Mouse (Mus musculus): ENCODE data around the gene Gabarap. TPM values are rescaled to one million over a fixed set of nuclear protein-coding genes. Genes with fewer than 3 reads are reported as not detected.

Gene Gabarap
- total RNA-seq, 2 experiments from 2014 or later = 194 to 232 TPM

GRCm38 (mm10) chr11:69956218-69956617 lies 34.7 kb upstream of the Gabarap start:
- no peak for DNase-seq
- intact Hi-C loops (cut with DNase I) = no loop called here
- peak; percentile 29; the same call in 1 of the 2 replicates for TF ChIP-seq CTCF (IDR thresholded peaks at IDR 0.05)
- Histone ChIP-seq H3K27ac (no peak overlapping the region), H3K4me3 (no peak overlapping the region)

- no peak overlapping the region for H3K27ac ChIP-seq
- no peak overlapping the region for H3K4me3 ChIP-seq
- peak; percentile 47 for TF ChIP-seq CTCF (IDR thresholded peaks at IDR 0.05)
- intact Hi-C loops (cut with DNase I) = no loop called here
- DNase-seq = no peak
These were observed 30.3 kb upstream of the Gabarap start for GRCm38 (mm10) chr11:69960616-69961015.

DNA sequence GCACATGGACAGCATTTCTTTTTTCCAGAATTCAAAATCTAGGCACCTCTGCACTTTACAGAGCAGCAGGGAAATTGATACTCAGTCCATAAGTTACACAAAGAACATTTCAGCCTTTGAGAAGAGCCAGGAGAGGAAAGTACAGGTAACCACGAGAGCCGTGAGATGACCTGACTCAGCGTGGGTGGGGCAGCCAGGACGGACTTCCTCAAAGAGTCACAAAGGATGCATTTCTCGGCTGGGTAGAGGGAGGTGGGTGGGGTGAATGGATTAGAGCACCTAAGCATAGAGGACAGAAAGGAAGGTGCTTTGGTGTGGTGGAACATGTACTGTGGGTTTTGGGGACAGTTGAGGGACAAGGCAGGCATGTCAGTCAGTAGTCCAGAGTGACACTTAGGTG lies 29.1 kb upstream of the Gabarap start:
- H3K27ac ChIP-seq = no peak overlapping the region
- no peak for TF ChIP-seq CTCF (IDR thresholded peaks at IDR 0.05)
- H3K4me3 ChIP-seq = no peak overlapping the region
- DNase-seq = no peak
- intact Hi-C loops (cut with DNase I) = no loop called here

- H3K27ac ChIP-seq = no peak within 1 kb of the TSS
- H3K4me3 ChIP-seq = peak within 1 kb of the TSS; percentile 40
- intact Hi-C loops (cut with DNase I) = no loop called here
- no peak for DNase-seq
- TF ChIP-seq CTCF (IDR thresholded peaks at IDR 0.05) = no peak
These were observed 26.2 kb upstream of the Gabarap start, which contains the start of gene Cldn7 for GRCm38 (mm10) chr11:69964650-69965270. Cldn7 (plus strand) TSS chr11:69964779.

DNA sequence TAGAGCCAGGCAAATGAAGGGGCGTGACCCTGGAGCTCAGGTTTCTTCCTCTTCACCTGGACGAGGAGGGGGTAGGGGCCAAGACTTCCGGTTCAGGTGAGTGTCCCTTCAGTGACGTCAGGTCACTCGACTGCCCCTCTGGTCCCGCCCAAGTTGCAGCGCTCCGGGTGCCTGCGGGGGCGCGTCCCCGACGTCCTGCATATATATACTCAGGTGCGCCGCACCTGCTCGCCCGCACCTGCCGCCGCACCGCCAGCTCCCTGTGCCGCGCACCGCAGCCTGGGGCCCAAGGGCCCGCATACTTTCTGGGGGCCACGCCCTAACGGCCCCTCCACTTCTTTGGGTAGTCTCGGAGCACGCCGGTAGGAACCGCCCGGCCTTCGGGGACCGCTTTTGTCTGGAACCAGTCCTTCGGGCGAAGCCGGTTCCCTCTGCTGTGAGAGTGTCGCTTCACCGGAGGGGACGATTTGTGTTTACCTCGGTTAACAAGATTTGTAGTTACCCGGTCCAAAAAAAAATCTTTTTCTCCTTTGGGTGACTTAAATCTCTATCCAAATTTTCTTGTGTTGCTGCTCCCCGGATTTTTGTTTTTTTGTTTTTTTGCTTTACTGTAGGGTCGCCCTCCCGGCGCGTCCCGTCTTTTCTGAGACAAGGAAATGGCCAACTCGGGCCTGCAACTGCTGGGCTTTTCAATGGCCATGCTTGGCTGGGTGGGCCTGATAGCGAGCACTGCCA lies 25.5 kb upstream of the Gabarap start:
- H3K4me3 ChIP-seq = peak overlapping the region; percentile 40
- no peak for TF ChIP-seq CTCF (IDR thresholded peaks at IDR 0.05)
- intact Hi-C loops (cut with DNase I) = no loop called here
- H3K27ac ChIP-seq = no peak overlapping the region
- DNase-seq = no peak

GRCm38 (mm10) chr11:69966006-69966859 lies 24.7 kb upstream of the Gabarap start:
- no peak overlapping the region for H3K27ac ChIP-seq
- TF ChIP-seq CTCF (IDR thresholded peaks at IDR 0.05) = no peak
- peak overlapping the region; percentile 71 for H3K4me3 ChIP-seq
- intact Hi-C loops (cut with DNase I) = no loop called here
- DNase-seq = peak; percentile 53

- no peak for TF ChIP-seq CTCF (IDR thresholded peaks at IDR 0.05)
- intact Hi-C loops (cut with DNase I) = no loop called here
- no peak for DNase-seq
- Histone ChIP-seq H3K27ac (no peak overlapping the region), H3K4me3 (peak overlapping the region; percentile 71)
These were observed 24.0 kb upstream of the Gabarap start for GRCm38 (mm10) chr11:69966860-69967517.

DNA sequence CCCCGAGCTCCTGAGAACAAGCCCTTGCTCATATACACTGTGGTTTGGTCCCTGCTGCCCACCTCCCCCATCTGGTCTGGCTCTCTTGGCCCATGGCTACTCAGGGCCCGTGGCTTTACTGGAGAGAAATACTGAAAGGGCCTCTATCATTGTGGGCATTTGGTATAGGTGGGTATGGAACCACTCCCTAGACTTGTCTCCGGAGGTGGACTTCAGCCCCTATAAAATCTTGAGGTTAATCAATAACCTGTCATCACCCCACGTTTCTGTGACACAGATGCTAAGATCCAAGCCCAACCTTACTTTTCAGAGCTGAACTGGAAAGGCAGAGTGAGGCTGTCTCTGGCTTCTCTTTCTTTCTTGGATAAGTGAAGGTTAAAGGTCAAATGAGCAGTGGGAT lies 22.1 kb upstream of the Gabarap start:
- Histone ChIP-seq H3K4me3 (no peak overlapping the region), H3K27ac (no peak overlapping the region)
- TF ChIP-seq CTCF (IDR thresholded peaks at IDR 0.05) = no peak
- no peak for DNase-seq
- intact Hi-C loops (cut with DNase I) = no loop called here

DNA sequence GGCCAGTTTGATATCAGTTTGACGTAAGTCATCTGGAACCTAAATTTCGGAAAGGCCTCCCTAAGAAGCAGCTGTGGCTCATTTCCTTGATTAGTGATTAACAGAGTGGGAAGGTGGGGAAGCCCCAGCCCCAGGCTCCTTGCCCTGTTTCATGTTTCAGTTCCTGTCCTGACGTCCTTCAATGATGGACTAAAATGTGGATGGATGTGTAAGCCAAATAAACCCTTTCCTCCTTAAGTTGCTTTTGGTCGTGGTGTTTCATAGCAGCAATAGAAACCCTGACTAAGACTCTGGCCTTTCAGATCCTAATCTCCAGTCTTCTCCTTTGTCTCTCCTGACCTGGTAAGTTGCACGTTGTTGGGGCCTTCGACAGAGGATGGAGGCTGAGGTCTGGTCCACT lies 20.7 kb upstream of the Gabarap start:
- no peak for DNase-seq
- intact Hi-C loops (cut with DNase I) = no loop called here
- Histone ChIP-seq H3K4me3 (no peak overlapping the region), H3K27ac (no peak overlapping the region)
- TF ChIP-seq CTCF (IDR thresholded peaks at IDR 0.05) = no peak

GRCm38 (mm10) chr11:69970775-69971174 lies 20.2 kb upstream of the Gabarap start:
- DNase-seq = no peak
- intact Hi-C loops (cut with DNase I) = no loop called here
- Histone ChIP-seq H3K4me3 (no peak overlapping the region), H3K27ac (no peak overlapping the region)
- no peak for TF ChIP-seq CTCF (IDR thresholded peaks at IDR 0.05)

DNA sequence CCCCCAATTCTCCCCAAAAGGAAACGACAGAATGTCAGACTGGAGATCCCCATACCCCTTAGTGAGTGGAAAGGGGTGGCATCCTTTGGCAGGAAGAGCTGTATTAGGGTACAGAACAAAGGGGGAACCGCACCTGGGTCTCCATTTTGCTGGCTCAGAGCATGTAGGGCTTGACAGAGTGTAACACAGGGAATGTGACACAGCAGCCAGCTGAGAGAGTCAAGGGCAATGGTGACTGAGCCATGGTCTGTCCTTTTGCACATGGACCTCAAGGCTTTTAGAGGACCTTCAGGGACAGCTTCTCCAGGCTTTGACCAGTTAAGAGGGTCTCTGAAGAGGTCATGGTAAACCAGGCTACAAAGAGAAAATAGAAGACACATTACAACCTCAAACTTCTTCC lies 16.0 kb upstream of the Gabarap start:
- H3K4me3 ChIP-seq = no peak overlapping the region
- H3K27ac ChIP-seq = no peak overlapping the region
- intact Hi-C loops (cut with DNase I) = no loop called here
- DNase-seq = no peak
- TF ChIP-seq CTCF (IDR thresholded peaks at IDR 0.05) = no peak

DNA sequence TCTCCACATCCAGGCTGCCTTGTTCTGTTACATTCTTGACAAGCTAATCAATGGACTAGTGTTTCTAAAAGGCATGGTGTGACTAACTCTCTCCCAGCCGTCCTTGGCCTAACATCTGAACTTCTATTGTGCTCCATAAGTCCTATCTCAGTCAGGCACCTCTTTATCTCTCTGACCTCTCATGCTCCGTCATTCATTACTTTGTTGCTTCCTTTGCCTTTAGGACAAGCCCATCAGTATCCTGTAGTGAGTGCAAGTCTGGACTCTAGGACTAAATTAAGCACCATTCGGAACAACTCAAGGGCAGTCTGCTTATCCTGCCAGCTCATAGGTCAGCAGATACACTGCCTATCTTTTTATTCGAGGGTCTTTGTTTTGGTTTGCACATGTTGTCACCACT lies 14.7 kb upstream of the Gabarap start:
- H3K4me3 ChIP-seq = no peak overlapping the region
- no peak overlapping the region for H3K27ac ChIP-seq
- TF ChIP-seq CTCF (IDR thresholded peaks at IDR 0.05) = no peak
- DNase-seq = no peak
- intact Hi-C loops (cut with DNase I) = no loop called here
